Mouse (Mus musculus) midbrain, embryonic 14.5 days (tissue): ENCODE measurements at regions not wholly inside any gene's neighbourhood (a gene's known extent, or its start where the extent isn't known, plus 50 kb on each side); places are given as distances from the start of the nearest gene placed in this dataset.

Experiments used
- ATAC-seq: fragments of 200-750 bp; cut with Nextera tagmentation; 2 replicates; pipeline ENCODE4 v1.8.0; 2017; ENCODE audit warnings: moderate number of reproducible peaks, moderate library complexity; ENCODE audit not compliant: low FRiP score, low TSS enrichment
- DNase-seq: peaks from one replicate; pipeline ENCODE4 v3.0.0-alpha.2; 2015
- H3K27ac ChIP-seq: fragments of 300-500 bp; sonication (generic); replicated peaks from 2 replicates; pipeline ENCODE4 v1.5.1; 2014; ENCODE audit warnings: mild to moderate bottlenecking, low read depth, low read length, moderate library complexity
- H3K27me3 ChIP-seq: fragments of 300-500 bp; sonication (generic); 2 replicates; pipeline ENCODE4 v1.6.1; 2014; ENCODE audit warnings: low read length, control low read depth, mixed read lengths; ENCODE audit not compliant: control insufficient read depth, insufficient read depth
- H3K36me3 ChIP-seq: fragments of 300-500 bp; sonication (generic); 2 replicates; pipeline ENCODE4 v1.6.1; 2014; ENCODE audit warnings: low read length, control low read depth; ENCODE audit not compliant: control insufficient read depth, insufficient read depth
- H3K4me1 ChIP-seq: fragments of 300-500 bp; sonication (generic); 2 replicates; pipeline ENCODE4 v1.6.1; 2014; ENCODE audit warnings: mild to moderate bottlenecking, antibody characterized with exemption, low read length, control low read depth; ENCODE audit not compliant: control insufficient read depth, insufficient read depth
- H3K4me2 ChIP-seq: fragments of 300-500 bp; sonication (generic); 2 replicates; pipeline ENCODE4 v1.6.1; 2014; ENCODE audit warnings: mild to moderate bottlenecking, low read length, moderate library complexity
- H3K4me3 ChIP-seq: fragments of 300-500 bp; sonication (generic); replicated peaks from 2 replicates; pipeline ENCODE4 v1.5.1; 2014; ENCODE audit warnings: low read depth, low read length
- H3K9ac ChIP-seq: fragments of 300-500 bp; sonication (generic); replicated peaks from 2 replicates; pipeline ENCODE4 v1.6.1; 2014; ENCODE audit warnings: mild to moderate bottlenecking, low read length, moderate library complexity
- H3K9me3 ChIP-seq: fragments of 300-500 bp; sonication (generic); 2 replicates; pipeline ENCODE4 v1.6.1; 2016; ENCODE audit warnings: low read length, control low read depth, mixed read lengths; ENCODE audit not compliant: control insufficient read depth
- WGBS: fragments of 180-500 bp; shearing (Covaris S2); extraction: QIAGEN DNeasy Blood & Tissue Kit; methylation state at CpG from one replicate; pipeline ENCODE4 v1.1.7; 2014; 5-methylcytosine and 5-hydroxymethylcytosine counted together

- WGBS: 90% methylated on average over 1 of the region's 1 CpGs
- Histone ChIP-seq H3K27ac (no peak overlapping the region), H3K27me3 (no peaks in the 10 kb centered on the region), H3K36me3 (no peaks in the 10 kb centered on the region), H3K4me2 (no peak overlapping the region), H3K4me3 (no peak overlapping the region), H3K9me3 (no peaks in the 10 kb centered on the region), H3K9ac (no peak overlapping the region), H3K4me1 (no peaks in the 10 kb centered on the region)
- ATAC-seq: no peak
- DNase-seq: no peak
These were observed 376.8 kb downstream of the Otol1 start for GRCm38 (mm10) chr3:70384235-70384634.

GRCm38 (mm10) chr3:70385961-70386360, 378.5 kb downstream of the Otol1 start:
- WGBS: 84% methylated on average over 4 of the region's 4 CpGs

GRCm38 (mm10) chr3:70401187-70401586, 393.8 kb downstream of the Otol1 start:
- ATAC-seq (no peak), DNase-seq (no peak)
- Histone ChIP-seq H3K4me1 (no peaks in the 10 kb centered on the region), H3K9ac (no peak overlapping the region), H3K27me3 (no peaks in the 10 kb centered on the region), H3K9me3 (no peaks in the 10 kb centered on the region), H3K27ac (no peak overlapping the region), H3K36me3 (no peaks in the 10 kb centered on the region), H3K4me2 (no peak overlapping the region), H3K4me3 (no peak overlapping the region)
- 80% methylated on average over 2 of the region's 2 CpGs for WGBS

More at GRCm38 (mm10) chr3:70385961-70386360, 378.5 kb downstream of the Otol1 start:
- ATAC-seq (no peak), DNase-seq (no peak)
- Histone ChIP-seq H3K9ac (no peak overlapping the region), H3K4me2 (no peak overlapping the region), H3K9me3 (no peaks in the 10 kb centered on the region), H3K4me3 (no peak overlapping the region), H3K27ac (no peak overlapping the region), H3K4me1 (no peaks in the 10 kb centered on the region), H3K27me3 (no peaks in the 10 kb centered on the region), H3K36me3 (no peaks in the 10 kb centered on the region)

- Histone ChIP-seq H3K9me3 (no peaks in the 10 kb centered on the region), H3K27me3 (no peaks in the 10 kb centered on the region), H3K4me1 (no peaks in the 10 kb centered on the region), H3K4me3 (no peak overlapping the region), H3K36me3 (no peaks in the 10 kb centered on the region), H3K9ac (no peak overlapping the region), H3K27ac (no peak overlapping the region), H3K4me2 (no peak overlapping the region)
- no peak for ATAC-seq
- no peak for DNase-seq
- 92% methylated on average over 1 of the region's 1 CpGs for WGBS
These were observed 399.2 kb downstream of the Otol1 start for GRCm38 (mm10) chr3:70406571-70406970.

- Histone ChIP-seq H3K4me3 (no peak overlapping the region), H3K36me3 (no peaks in the 10 kb centered on the region), H3K9me3 (no peaks in the 10 kb centered on the region), H3K27me3 (no peaks in the 10 kb centered on the region), H3K9ac (no peak overlapping the region), H3K4me2 (no peak overlapping the region), H3K4me1 (no peaks in the 10 kb centered on the region), H3K27ac (no peak overlapping the region)
- DNase-seq (peak; percentile 19), ATAC-seq (no peak)
- 45% methylated on average over 4 of the region's 4 CpGs for WGBS
These were observed 410.9 kb downstream of the Otol1 start for GRCm38 (mm10) chr3:70418273-70418672.

GRCm38 (mm10) chr3:70422016-70422415, 414.6 kb downstream of the Otol1 start:
- H3K9ac ChIP-seq: no peak overlapping the region

GRCm38 (mm10) chr3:70422669-70423068, 415.3 kb downstream of the Otol1 start:
- H3K9ac ChIP-seq: no peak overlapping the region
- DNase-seq (no peak), ATAC-seq (no peak)
- no peaks in the 10 kb centered on the region for H3K27me3 ChIP-seq
- no peak overlapping the region for H3K27ac ChIP-seq
- no peaks in the 10 kb centered on the region for H3K9me3 ChIP-seq
- no peaks in the 10 kb centered on the region for H3K4me1 ChIP-seq
- no peak overlapping the region for H3K4me2 ChIP-seq
- no peak overlapping the region for H3K4me3 ChIP-seq
- H3K36me3 ChIP-seq: no peaks in the 10 kb centered on the region
- 67% methylated on average over 3 of the region's 3 CpGs for WGBS

More at GRCm38 (mm10) chr3:70422016-70422415, 414.6 kb downstream of the Otol1 start:
- Histone ChIP-seq H3K9me3 (no peaks in the 10 kb centered on the region), H3K36me3 (no peaks in the 10 kb centered on the region), H3K4me1 (no peaks in the 10 kb centered on the region), H3K27ac (no peak overlapping the region), H3K4me3 (no peak overlapping the region), H3K4me2 (no peak overlapping the region), H3K27me3 (no peaks in the 10 kb centered on the region)
- WGBS: 92% methylated on average over 1 of the region's 1 CpGs
- DNase-seq (no peak), ATAC-seq (no peak)

- DNase-seq: no peak
- Histone ChIP-seq H3K27me3 (no peaks in the 10 kb centered on the region), H3K9me3 (no peaks in the 10 kb centered on the region), H3K4me1 (no peaks in the 10 kb centered on the region), H3K27ac (no peak overlapping the region), H3K4me3 (no peak overlapping the region), H3K36me3 (no peaks in the 10 kb centered on the region), H3K9ac (no peak overlapping the region), H3K4me2 (no peak overlapping the region)
- WGBS: 79% methylated on average over 4 of the region's 4 CpGs
- ATAC-seq: no peak
These were observed 429.3 kb downstream of the Otol1 start for GRCm38 (mm10) chr3:70436671-70437070.

GRCm38 (mm10) chr3:70457181-70457847, 449.9 kb downstream of the Otol1 start:
- no peak for ATAC-seq
- H3K4me1 ChIP-seq: no peaks in the 10 kb centered on the region
- no peaks in the 10 kb centered on the region for H3K36me3 ChIP-seq
- no peaks in the 10 kb centered on the region for H3K9me3 ChIP-seq
- H3K27me3 ChIP-seq: no peaks in the 10 kb centered on the region
- WGBS: 48% methylated on average over 2 of the region's 2 CpGs
- no peak overlapping the region for H3K4me3 ChIP-seq
- H3K9ac ChIP-seq: no peak overlapping the region
- DNase-seq: no peak
- H3K4me2 ChIP-seq: no peak overlapping the region
- H3K27ac ChIP-seq: no peak overlapping the region
